Mouse (Mus musculus) CH12.LX (cell line): ENCODE data around the gene Ttll8. TPM values are rescaled to one million over a fixed set of nuclear protein-coding genes. Genes with fewer than 3 reads are reported as not detected.

Experiments used
- DNase-seq: peaks from one replicate; pipeline ENCODE4 v3.0.0-alpha.2; 2013; ENCODE audit errors: extremely low read depth
- H3K27ac ChIP-seq: 2 replicates; pipeline ENCODE4 v1.5.1; 2012; ENCODE audit warnings: low read depth, mild to moderate bottlenecking, control low read depth, moderate library complexity; ENCODE audit not compliant: insufficient read depth
- H3K27me3 ChIP-seq: replicated peaks from 2 replicates; pipeline ENCODE3; 2012; ENCODE audit warnings: inconsistent platforms
- H3K36me3 ChIP-seq, 2 experiments: replicated peaks in 1 of 2; 2 replicates each; pipeline versions ENCODE3 to v1.6.1; 2012; ENCODE audit warnings: inconsistent platforms in 1 of 2, low read length in 1 of 2, mild to moderate bottlenecking in 1 of 2, mixed read lengths in 1 of 2, moderate library complexity in 1 of 2; ENCODE audit not compliant: control insufficient read depth in 1 of 2, insufficient read depth in 1 of 2
- H3K4me1 ChIP-seq, 2 experiments: 2 replicates each; pipeline ENCODE4 v1.6.1; 2012; ENCODE audit warnings: inconsistent platforms in 1 of 2, moderate library complexity in 1 of 2; ENCODE audit not compliant: insufficient read depth in 2 of 2, control insufficient read depth in 1 of 2
- H3K4me2 ChIP-seq: 2 replicates; pipeline ENCODE4 v1.6.1; 2012; ENCODE audit warnings: low read depth, mild to moderate bottlenecking, control low read depth; ENCODE audit not compliant: poor library complexity, insufficient read depth, severe bottlenecking
- H3K4me3 ChIP-seq, 3 experiments: fragments of 150-350 bp in 1 of 3; sonication (generic) in 1 of 3; replicated peaks in 1 of 3; 2 replicates each; pipeline versions ENCODE3 to v1.5.1; 2011 to 2012; ENCODE audit warnings: low read depth in 2 of 3, low read length in 2 of 3, mild to moderate bottlenecking in 2 of 3, moderate library complexity in 2 of 3, control low read depth in 1 of 3, improper control_type of control experiment in 1 of 3, inconsistent platforms in 1 of 3, mixed read lengths in 1 of 3; ENCODE audit not compliant: poor library complexity in 1 of 3
- H3K79me2 ChIP-seq: replicated peaks from 2 replicates; pipeline ENCODE4 v1.6.1; 2012; ENCODE audit warnings: mild to moderate bottlenecking, moderate library complexity; ENCODE audit not compliant: control insufficient read depth, poor library complexity, insufficient read depth, severe bottlenecking; ENCODE audit errors: extremely low read depth
- H3K9ac ChIP-seq: 2 replicates; pipeline ENCODE4 v1.6.1; 2012; ENCODE audit warnings: low read depth, mild to moderate bottlenecking, control low read depth, moderate library complexity; ENCODE audit not compliant: insufficient read depth
- H3K9me3 ChIP-seq: replicated peaks from 2 replicates; pipeline ENCODE3; 2012; ENCODE audit warnings: low read length, inconsistent platforms, mixed read lengths
- CHD2 ChIP-seq: IDR thresholded peaks from 2 replicates; pipeline ENCODE4 v1.6.1; 2011; ENCODE audit warnings: low read length, improper control_type of control experiment
- ELF1 ChIP-seq: IDR thresholded peaks from 2 replicates; pipeline ENCODE4 v1.6.1; 2014; ENCODE audit warnings: low read depth, mild to moderate bottlenecking, inconsistent platforms, low read length, improper control_type of control experiment
- ETS1 ChIP-seq: conservative IDR thresholded peaks from 2 replicates; pipeline ENCODE4 v1.6.1; 2012; ENCODE audit warnings: low read depth, mild to moderate bottlenecking, inconsistent platforms, low read length, improper control_type of control experiment, moderate library complexity
- GABPA ChIP-seq: IDR thresholded peaks from 2 replicates; pipeline ENCODE4 v1.6.1; 2012; ENCODE audit warnings: low read depth, low read length, improper control_type of control experiment, inconsistent platforms; ENCODE audit not compliant: insufficient replicate concordance
- MAZ ChIP-seq: IDR thresholded peaks from 2 replicates; pipeline ENCODE4 v1.6.1; 2012; ENCODE audit warnings: low read depth, mild to moderate bottlenecking, inconsistent platforms, low read length, improper control_type of control experiment, moderate library complexity
- NRF1 ChIP-seq: IDR thresholded peaks from 2 replicates; pipeline ENCODE4 v1.6.1; 2014; ENCODE audit warnings: low read depth, mild to moderate bottlenecking, inconsistent platforms, low read length, improper control_type of control experiment, moderate library complexity
- RAD21 ChIP-seq: IDR thresholded peaks from 2 replicates; pipeline ENCODE4 v1.6.1; 2011; ENCODE audit warnings: low read depth, mild to moderate bottlenecking, low read length, improper control_type of control experiment, moderate library complexity
- USF1 ChIP-seq: IDR thresholded peaks from 2 replicates; pipeline ENCODE4 v1.6.1; 2014; ENCODE audit warnings: low read depth, mild to moderate bottlenecking, inconsistent platforms, low read length, improper control_type of control experiment
- dilution Hi-C: fragments of 300-500 bp; cut with MboI; formaldehyde crosslinking; loops from 2 replicates; pipeline ENCODE4 v1.14.3; 2020; ENCODE audit warnings: low sequenced_read_pairs; ENCODE audit not compliant: extremely low pct_unique_long_range_greater_than_20kb, extremely low pct_ligation_motif_present
- in situ Hi-C: fragments of 300-500 bp; cut with MboI; formaldehyde crosslinking; loops from 3 replicates; pipeline ENCODE4 v1.14.3; 2019; ENCODE audit warnings: low sequenced_read_pairs, low pct_ligation_motif_present, low pct_unique_long_range_greater_than_20kb, mixed read lengths
- polyA plus RNA-seq: library from polyadenylated mRNA; unstranded; fragments of >175 nt; gene quantifications from 2 replicates; pipeline ENCODE4 v1.2.1, GENCODE M21; 2012; ENCODE audit warnings: low read depth; ENCODE audit not compliant: insufficient read length
- total RNA-seq, 2 experiments: library from RNA; depleted of rRNA; stranded (reverse); fragments of 300-350 nt in 1 of 2; fragments of >200 nt in 1 of 2; gene quantifications; 2 replicates each; pipeline ENCODE4 v1.2.3; 2012 to 2014

Gene Ttll8
- total and polyA plus RNA-seq, 3 experiments = not detected

GRCm38 (mm10) chr15:88915046-88915445, 39.2 kb downstream of the Ttll8 start:
- Histone ChIP-seq H3K36me3 (no peaks in the 10 kb centered on the region), H3K4me2 (no peak overlapping the region), H3K27ac (no peak overlapping the region), H3K9ac (no peak overlapping the region), H3K9me3 (no peaks in the 10 kb centered on the region), H3K4me3 (no peak overlapping the region), H3K4me1 (peaks cover 0 to 5% of the 10 kb centered on the region in 2 experiments; a peak in 1 of 4 replicates), H3K27me3 (peaks cover 52% of the 10 kb centered on the region), H3K79me2 (no peaks in the 10 kb centered on the region)
- dilution Hi-C loops (no loop called here), in situ Hi-C loops (no loop called here)
- DNase-seq = no peak
- TF ChIP-seq GABPA (no peak), MAZ (no peak), USF1 (no peak), ELF1 (no peak)

GRCm38 (mm10) chr15:88906347-88906746, 47.9 kb downstream of the Ttll8 start:
- Histone ChIP-seq H3K9me3 (no peaks in the 10 kb centered on the region), H3K4me3 (no peak overlapping the region), H3K4me2 (no peak overlapping the region), H3K9ac (no peak overlapping the region), H3K4me1 (peaks cover 0 to 5% of the 10 kb centered on the region in 2 experiments; a peak in 2 of 4 replicates), H3K27me3 (peaks cover 24% of the 10 kb centered on the region), H3K79me2 (no peaks in the 10 kb centered on the region), H3K27ac (no peak overlapping the region), H3K36me3 (no peaks in the 10 kb centered on the region)
- no peak for TF ChIP-seq USF1
- TF ChIP-seq ETS1 = no peak
- TF ChIP-seq CHD2 = no peak
- DNase-seq = no peak
- dilution Hi-C loops (no loop called here), in situ Hi-C loops (no loop called here)

GRCm38 (mm10) chr15:88904056-88904811, 50.0 kb downstream of the Ttll8 start:
- H3K79me2 ChIP-seq = no peaks in the 10 kb centered on the region
- TF ChIP-seq RAD21 = no peak
- TF ChIP-seq ETS1 = no peak
- no peak for TF ChIP-seq NRF1
- dilution Hi-C loops (no loop called here), in situ Hi-C loops (no loop called here)
- no peaks in the 10 kb centered on the region; a peak in 1 of 4 replicates for H3K4me1 ChIP-seq
- H3K27ac ChIP-seq = no peak overlapping the region
- no peak for DNase-seq
- H3K36me3 ChIP-seq = no peaks in the 10 kb centered on the region
- no peak overlapping the region for H3K4me2 ChIP-seq
- no peaks in the 10 kb centered on the region for H3K9me3 ChIP-seq
- no peak overlapping the region for H3K9ac ChIP-seq
- H3K27me3 ChIP-seq = peaks cover 41% of the 10 kb centered on the region
- no peak overlapping the region for H3K4me3 ChIP-seq
